Mouse (Mus musculus) E14TG2a.4 (cell line): Measurements from ENCODE around the gene Timmdc1.

Experiments used
- H3K27me3 ChIP-seq: 2 replicates; pipeline ENCODE4 v1.6.1; 2014; ENCODE audit warnings: low read length, control low read depth; ENCODE audit not compliant: insufficient read depth
- H3K36me3 ChIP-seq: 2 replicates; pipeline ENCODE4 v1.6.1; 2014; ENCODE audit warnings: low read length, control low read depth; ENCODE audit not compliant: insufficient read depth
- H3K4me1 ChIP-seq: replicated peaks from 2 replicates; pipeline ENCODE4 v1.6.1; 2014; ENCODE audit warnings: low read depth, low read length, control low read depth
- H3K4me3 ChIP-seq: replicated peaks from 2 replicates; pipeline ENCODE4 v1.5.1; 2014; ENCODE audit warnings: mild to moderate bottlenecking, low read length
- H3K9me3 ChIP-seq: 2 replicates; pipeline ENCODE4 v1.6.1; 2014; ENCODE audit warnings: low read length, control low read depth
- CTCF ChIP-seq: conservative IDR thresholded peaks from 2 replicates; pipeline ENCODE4 v1.5.1; 2014; ENCODE audit warnings: low read length
- NANOG ChIP-seq: IDR thresholded peaks from 2 replicates; pipeline ENCODE4 v1.6.1; 2014; ENCODE audit warnings: borderline replicate concordance, low read length, mixed read lengths
- POU5F1 ChIP-seq: IDR thresholded peaks from 2 replicates; pipeline ENCODE4 v1.6.1; 2014; ENCODE audit warnings: low read length, borderline replicate concordance

The Timmdc1 gene

GRCm38 (mm10) chr16:38452442-38453202 is 69.8 kb downstream of the Timmdc1 start, which contains the start of gene Adprh:
Adprh (minus strand) TSS chr16:38452703.
- Histone ChIP-seq H3K9me3 (no peaks in the 10 kb centered on the region), H3K36me3 (peaks cover 32% of the 10 kb centered on the region)
- TF ChIP-seq CTCF (no peak), NANOG (no peak), POU5F1 (no peak)

GRCm38 (mm10) chr16:38451421-38452205 is 70.8 kb downstream of the Timmdc1 start:
- Histone ChIP-seq H3K27me3 (no peaks in the 10 kb centered on the region), H3K4me3 (peak overlapping the region; percentile 90), H3K36me3 (peaks cover 40% of the 10 kb centered on the region), H3K4me1 (peaks cover 83% of the 10 kb centered on the region), H3K9me3 (no peaks in the 10 kb centered on the region)
- TF ChIP-seq POU5F1 (no peak), CTCF (no peak), NANOG (no peak)

More at GRCm38 (mm10) chr16:38452442-38453202, 69.8 kb downstream of the Timmdc1 start, which contains the start of gene Adprh:
- peak within 1 kb of the TSS; percentile 90 for H3K4me3 ChIP-seq
- H3K4me1 ChIP-seq = peaks cover 83% of the 10 kb centered on the region
- no peaks in the 10 kb centered on the region for H3K27me3 ChIP-seq

DNA sequence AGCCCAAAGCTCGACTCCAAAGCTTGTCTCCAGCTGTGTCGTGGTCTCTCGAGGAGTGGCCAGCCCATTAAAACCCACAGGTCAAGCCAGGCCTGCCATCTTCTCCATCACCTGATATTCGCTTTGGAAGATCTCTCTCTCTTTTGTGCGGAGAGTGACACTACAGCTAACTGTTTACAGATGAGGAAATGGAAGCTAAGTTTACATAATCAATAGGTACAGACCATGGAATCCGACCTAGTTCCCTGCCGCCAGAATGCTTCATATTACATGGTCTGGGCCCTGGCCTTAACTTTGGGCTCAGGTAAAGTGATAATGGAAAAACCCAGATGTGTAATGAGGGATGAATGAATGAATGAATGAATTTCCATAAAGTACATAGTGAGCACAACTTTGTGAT is 71.8 kb downstream of the Timmdc1 start:
- H3K27me3 ChIP-seq = no peaks in the 10 kb centered on the region
- H3K36me3 ChIP-seq = peaks cover 49% of the 10 kb centered on the region
- H3K4me3 ChIP-seq = peak overlapping the region; percentile 63
- TF ChIP-seq CTCF (no peak), POU5F1 (no peak), NANOG (no peak)
- H3K4me1 ChIP-seq = peaks cover 85% of the 10 kb centered on the region
- 0 out of 2 replicates have a peak, but pooled peaks cover under 1% of the 10 kb centered on the region for H3K9me3 ChIP-seq

GRCm38 (mm10) chr16:38448458-38448857 is 74.0 kb downstream of the Timmdc1 start:
- Histone ChIP-seq H3K4me3 (peak overlapping the region; percentile 80), H3K9me3 (peaks cover 23% of the 10 kb centered on the region), H3K4me1 (peaks cover 76% of the 10 kb centered on the region), H3K36me3 (peaks cover 67% of the 10 kb centered on the region), H3K27me3 (no peaks in the 10 kb centered on the region)
- TF ChIP-seq CTCF (no peak), POU5F1 (no peak), NANOG (no peak)
